Mouse (Mus musculus) small intestine, adult 2 months (tissue): ENCODE measurements around the gene Tspan9.

Source experiments
- CTCF ChIP-seq: fragments of 200-500 bp; IDR thresholded peaks from 2 replicates; pipeline ENCODE4 v1.5.1; 2012; ENCODE audit warnings: low read depth, mild to moderate bottlenecking, control low read depth, inconsistent platforms, low read length, moderate library complexity, mixed read lengths; ENCODE audit not compliant: insufficient replicate concordance, insufficient read length; ENCODE audit errors: extremely low read depth
- POLR2A ChIP-seq: fragments of 200-500 bp; IDR thresholded peaks from 2 replicates; pipeline ENCODE4 v1.6.1; 2012; ENCODE audit warnings: low read depth, mild to moderate bottlenecking, control low read depth, inconsistent platforms, low read length, moderate library complexity

- TF ChIP-seq CTCF: no peak
- TF ChIP-seq POLR2A: no peak
Measured at GRCm38 (mm10) chr6:128158031-128158430, 14.6 kb upstream of the Tspan9 start.
